Comparison of ENCODE assay signal across 8 mouse cellular contexts in the genomic region with DNA sequence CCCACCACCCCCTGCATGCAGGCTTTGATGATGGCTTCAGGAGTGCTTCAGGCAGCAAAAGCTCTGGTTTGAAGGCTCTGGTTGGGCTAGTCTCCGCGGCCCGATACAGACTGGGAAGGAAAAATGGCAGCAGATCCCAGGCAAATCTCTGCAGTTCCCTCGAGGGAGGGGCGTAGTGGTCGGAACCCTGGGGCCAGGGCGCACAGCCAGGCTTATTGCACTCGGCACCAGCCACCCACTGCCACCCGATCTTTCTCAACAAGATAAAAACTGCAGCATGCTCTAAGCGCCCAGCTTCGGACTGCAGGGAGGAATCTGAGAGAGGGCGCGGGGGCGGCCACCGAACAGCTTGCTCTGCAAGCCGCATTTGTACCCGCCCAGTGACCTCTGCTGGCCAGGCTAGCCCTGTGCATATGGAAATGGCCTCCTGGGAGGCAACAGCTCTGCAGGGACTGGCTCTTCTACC. TPM values are rescaled to one million over a fixed set of nuclear protein-coding genes. Genes with fewer than 3 reads are reported as not detected.
A peak's percentile ranks its signal among the peaks of the same experiment; 100 is the strongest.
DNase-seq lines count a peak whose midpoint lies in the region; ATAC-seq and TF ChIP-seq lines count a peak whose summit lies in the region.

No protein-coding gene starts in this region.

- peak overlapping the region; percentile 46 for H3K4me3 ChIP-seq in layer of hippocampus, adult 2 months
- H3K4me3 ChIP-seq in liver, embryonic 13.5 days (replicated peaks), result no peak overlapping the region

- TF ChIP-seq CTCF in layer of hippocampus, adult 2 months (conservative IDR thresholded peaks at IDR 0.05), result peak; percentile 57

- DNase-seq in layer of hippocampus, adult 2 months (ENCODE audit: low spot score in 2 of 2), result peak in 1 of 2 experiments; percentile 42
- DNase-seq in layer of hippocampus, postnatal 14 days (ENCODE audit: low spot score in 2 of 2), result no peak
- DNase-seq in cerebellum, postnatal 10 days, result peak; percentile 66 to 71
- peak; percentile 16 to 57 for DNase-seq in frontal cortex, adult 2 months (ENCODE audit: extremely low spot score in 1 of 2, low spot score in 1 of 2)
- peak; percentile 44 for DNase-seq in induced T-regulatory cell, adult 2 months (ENCODE audit: low read depth)
- no peak for DNase-seq in liver, embryonic 13.5 days
- peak; percentile 40 for DNase-seq in right cerebral cortex, adult 2 months (ENCODE audit: low spot score in 2 of 2)

- WGBS in liver, embryonic 13.5 days (ENCODE audit: insufficient replicate concordance), result 5% methylated on average over 17 of the region's 17 CpGs

- H3K9me3 ChIP-seq in liver, embryonic 13.5 days (replicated peaks), result no peaks in the 10 kb centered on the region

- no peaks in the 10 kb centered on the region for H3K36me3 ChIP-seq in liver, embryonic 13.5 days

- no peaks in the 10 kb centered on the region for H3K4me1 ChIP-seq in liver, embryonic 13.5 days (replicated peaks)

- 0 out of 2 replicates have a peak overlapping the region, but pooled peaks have one; percentile 3 for H3K4me2 ChIP-seq in liver, embryonic 13.5 days

- ATAC-seq in liver, embryonic 13.5 days (ENCODE audit: low read depth), result no peak
- no peak for ATAC-seq in monocyte, adult 5-6 weeks (replicated peaks; ENCODE audit: insufficient number of reproducible peaks, low FRiP score, low TSS enrichment, poor library complexity, severe bottlenecking)

- peaks cover 18% of the 10 kb centered on the region for H3K27me3 ChIP-seq in liver, embryonic 13.5 days

- peak overlapping the region; percentile 53; the same call in 1 of the 2 replicates for H3K27ac ChIP-seq in layer of hippocampus, adult 2 months
- H3K27ac ChIP-seq in liver, embryonic 13.5 days, result no peak overlapping the region

- H3K9ac ChIP-seq in liver, embryonic 13.5 days, result no peak overlapping the region

RNA-seq across cellular contexts. Expression of a gene that starts 23.0 kb away (rescaled TPM):
- not detected for total RNA-seq in layer of hippocampus, adult 2 months (2021)
- not detected for total RNA-seq in layer of hippocampus, postnatal 14 days (2021)
- 0.04 and 0.13 TPM in 2 replicates for polyA plus RNA-seq in frontal cortex, adult 2 months (2012; rRNA removed)
- polyA plus RNA-seq in liver, embryonic 13.5 days (2015; fragmentation: Nextera tagmentation; extraction: Ambion mirVana), result not detected in 2 replicates
- total RNA-seq in monocyte, adult 5-6 weeks (2017), result not detected in 3 replicates

RNA-seq across cellular contexts. Expression of a gene that starts 58.9 kb away (rescaled TPM):
- total RNA-seq in layer of hippocampus, adult 2 months (2021), result 10 to 100 TPM; 89.7 to 94.9 TPM
- 10 to 100 TPM; 76.1 to 82.3 TPM for total RNA-seq in layer of hippocampus, postnatal 14 days (2021)
- polyA plus RNA-seq in frontal cortex, adult 2 months (2012; rRNA removed), result 38.3 and 40.6 TPM in 2 replicates
- 0.03 and 0.05 TPM in 2 replicates for polyA plus RNA-seq in liver, embryonic 13.5 days (2015; fragmentation: Nextera tagmentation; extraction: Ambion mirVana)
- total RNA-seq in monocyte, adult 5-6 weeks (2017), result 0.10 TPM in 1 of 3 replicates, not detected in the others

Comparison
In these comparisons a context has a peak if more than half of its experiments do, and no peak if none do; other contexts are left out.
1. DNase-seq: peak in cerebellum, postnatal 10 days (2 of 2), frontal cortex, adult 2 months (2 of 2), induced T-regulatory cell, adult 2 months (single experiment) and right cerebral cortex, adult 2 months (2 of 2); none in layer of hippocampus, postnatal 14 days (0 of 2) and liver, embryonic 13.5 days (single experiment).
2. RNA of a gene that starts 58.9 kb away (total RNA-seq): 89.7 to 94.9 TPM in layer of hippocampus, adult 2 months and 76.1 to 82.3 TPM in layer of hippocampus, postnatal 14 days; 0.10 TPM in monocyte, adult 5-6 weeks; every median in the first group is over 10 times any median in the second.